Mouse (Mus musculus) hindbrain, embryonic 14.5 days (tissue): Measurements from ENCODE around the gene AU040320. TPM values are rescaled to one million over a fixed set of nuclear protein-coding genes. Genes with fewer than 3 reads are reported as not detected.

Experiments used
- ATAC-seq: fragments of 200-750 bp; cut with Nextera tagmentation; 2 replicates; pipeline ENCODE4 v1.8.0; 2017; ENCODE audit warnings: moderate number of reproducible peaks, mild to moderate bottlenecking, moderate TSS enrichment, moderate library complexity; ENCODE audit not compliant: low FRiP score
- DNase-seq: peaks from one replicate; pipeline ENCODE4 v3.0.0-alpha.2; 2015; ENCODE audit warnings: low spot score
- H3K27ac ChIP-seq: fragments of 300-500 bp; sonication (generic); 2 replicates; pipeline ENCODE4 v1.5.1; 2014; ENCODE audit warnings: mild to moderate bottlenecking, moderate library complexity
- H3K27me3 ChIP-seq: fragments of 300-500 bp; sonication (generic); 2 replicates; pipeline ENCODE4 v1.6.1; 2014; ENCODE audit warnings: mild to moderate bottlenecking, low read length, mixed read lengths; ENCODE audit not compliant: control insufficient read depth, insufficient read depth
- H3K36me3 ChIP-seq: fragments of 300-500 bp; sonication (generic); replicated peaks from 2 replicates; pipeline ENCODE4 v1.6.1; 2014; ENCODE audit not compliant: control insufficient read depth, insufficient read depth
- H3K4me1 ChIP-seq: fragments of 300-500 bp; sonication (generic); replicated peaks from 2 replicates; pipeline ENCODE4 v1.6.1; 2014; ENCODE audit warnings: antibody characterized with exemption, low read length, mixed read lengths; ENCODE audit not compliant: control insufficient read depth, insufficient read depth
- H3K4me2 ChIP-seq: fragments of 300-500 bp; sonication (generic); replicated peaks from 2 replicates; pipeline ENCODE4 v1.6.1; 2014; ENCODE audit warnings: mild to moderate bottlenecking, moderate library complexity
- H3K4me3 ChIP-seq: fragments of 300-500 bp; sonication (generic); replicated peaks from 2 replicates; pipeline ENCODE4 v1.5.1; 2014; ENCODE audit warnings: mild to moderate bottlenecking, low read length
- H3K9ac ChIP-seq: fragments of 300-500 bp; sonication (generic); 2 replicates; pipeline ENCODE4 v1.6.1; 2014
- H3K9me3 ChIP-seq: fragments of 300-500 bp; sonication (generic); 2 replicates; pipeline ENCODE4 v1.6.1; 2016; ENCODE audit warnings: low read length; ENCODE audit not compliant: control insufficient read depth
- WGBS: fragments of 180-500 bp; shearing (Covaris S2); extraction: QIAGEN DNeasy Blood & Tissue Kit; methylation state at CpG from one replicate; pipeline ENCODE4 v1.1.7; 2014; 5-methylcytosine and 5-hydroxymethylcytosine counted together
- polyA plus RNA-seq: library from polyadenylated mRNA; unstranded; fragments of >200 nt; fragmentation: Nextera tagmentation; extraction: Ambion mirVana; gene quantifications from 2 replicates; pipeline ENCODE4 v1.2.1, GENCODE M21; 2014

The AU040320 gene
- polyA plus RNA-seq, 1 experiment from 2014 or later: 37.3 TPM

DNA sequence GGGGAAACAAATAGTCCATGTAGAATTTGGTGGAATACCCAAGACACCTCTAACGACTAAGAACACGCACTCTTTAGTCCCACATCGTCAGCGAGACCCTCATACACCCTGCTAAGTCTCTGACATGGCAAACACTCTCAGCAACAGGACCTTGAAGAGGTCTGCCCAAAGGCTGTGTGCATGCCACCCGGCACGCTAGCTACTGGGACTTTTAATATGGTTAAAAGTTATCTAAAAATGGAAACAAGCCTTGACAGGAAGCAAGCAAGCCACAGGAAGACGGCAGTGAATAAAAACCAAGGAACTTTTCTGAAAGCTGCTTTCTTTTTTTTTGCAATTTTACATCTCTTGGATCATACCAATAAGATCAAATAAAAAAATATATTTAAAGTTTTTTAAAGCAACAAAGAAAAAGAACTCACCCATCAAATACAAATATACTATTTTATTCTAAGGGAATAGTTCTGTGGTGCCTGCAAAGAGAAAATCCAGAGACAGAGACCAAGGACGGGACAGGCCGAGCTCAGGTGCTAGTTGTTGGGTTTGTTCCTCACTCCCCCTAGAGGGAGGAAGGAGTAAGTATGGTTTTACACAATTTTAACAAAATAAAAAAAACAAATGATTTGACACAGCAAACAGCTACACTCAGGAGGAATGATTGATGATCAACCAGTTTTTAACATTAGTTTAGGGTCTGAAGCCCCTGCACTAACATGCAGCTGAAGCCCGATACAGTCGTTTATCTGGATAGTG lies 108.3 kb downstream of the AU040320 start:
- ATAC-seq: no peak

DNA sequence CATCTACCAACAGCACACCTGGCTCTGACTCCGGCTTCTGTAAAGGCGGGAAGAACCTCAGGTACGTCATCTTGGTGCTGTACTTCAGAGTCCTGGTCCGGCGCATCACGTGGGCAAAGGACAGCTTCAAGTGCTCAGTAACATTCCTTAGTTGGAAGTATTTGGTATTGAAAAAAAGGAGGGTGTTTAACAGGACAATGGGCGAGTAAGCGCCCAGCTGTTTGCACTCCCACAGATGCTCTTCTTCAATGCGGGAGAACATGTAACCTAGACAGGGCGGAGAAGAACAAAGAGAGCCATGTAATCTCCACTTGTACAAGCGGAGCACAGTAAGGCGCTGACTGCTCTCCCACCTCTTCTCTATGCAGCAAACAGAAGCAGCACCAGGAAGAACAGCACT lies 115.4 kb downstream of the AU040320 start:
- no peak overlapping the region for H3K9ac ChIP-seq
- no peaks in the 10 kb centered on the region for H3K9me3 ChIP-seq
- H3K4me2 ChIP-seq: no peak overlapping the region
- no peak overlapping the region for H3K27ac ChIP-seq
- H3K36me3 ChIP-seq: peaks cover 77% of the 10 kb centered on the region
- H3K27me3 ChIP-seq: no peaks in the 10 kb centered on the region
- no peak overlapping the region for H3K4me3 ChIP-seq
- no peaks in the 10 kb centered on the region for H3K4me1 ChIP-seq
- no peak for ATAC-seq
- WGBS: 91% methylated on average over 12 of the region's 12 CpGs
- no peak for DNase-seq

More for the DNA sequence above, 108.3 kb downstream of the AU040320 start:
- Histone ChIP-seq H3K4me1 (no peaks in the 10 kb centered on the region), H3K9me3 (no peaks in the 10 kb centered on the region), H3K4me2 (no peak overlapping the region), H3K4me3 (no peak overlapping the region), H3K27ac (no peak overlapping the region), H3K36me3 (peaks cover 63% of the 10 kb centered on the region), H3K9ac (no peak overlapping the region), H3K27me3 (no peaks in the 10 kb centered on the region)
- 86% methylated on average over 11 of the region's 11 CpGs for WGBS
- no peak for DNase-seq

DNA sequence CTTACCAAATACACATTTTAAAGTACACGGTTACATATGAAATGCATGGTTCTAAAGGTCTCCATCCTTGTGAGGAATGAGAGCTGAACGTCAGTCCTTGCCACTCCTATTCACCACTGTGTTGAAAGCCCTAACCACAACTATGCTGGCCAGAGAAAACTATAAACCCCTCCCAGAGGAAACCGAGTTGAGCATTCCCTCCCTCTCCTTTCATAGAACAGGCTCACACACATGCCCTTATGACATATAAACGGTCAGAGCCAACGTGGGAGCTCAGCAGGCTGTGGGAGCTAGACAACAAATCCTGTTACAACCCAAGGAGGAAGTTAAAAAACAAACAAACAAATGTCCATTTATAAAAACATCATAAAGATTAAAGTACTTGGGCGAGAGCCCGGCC lies 119.4 kb downstream of the AU040320 start:
- peaks cover 75% of the 10 kb centered on the region for H3K36me3 ChIP-seq
- no peak for ATAC-seq
- 81% methylated on average over 7 of the region's 7 CpGs for WGBS

DNA sequence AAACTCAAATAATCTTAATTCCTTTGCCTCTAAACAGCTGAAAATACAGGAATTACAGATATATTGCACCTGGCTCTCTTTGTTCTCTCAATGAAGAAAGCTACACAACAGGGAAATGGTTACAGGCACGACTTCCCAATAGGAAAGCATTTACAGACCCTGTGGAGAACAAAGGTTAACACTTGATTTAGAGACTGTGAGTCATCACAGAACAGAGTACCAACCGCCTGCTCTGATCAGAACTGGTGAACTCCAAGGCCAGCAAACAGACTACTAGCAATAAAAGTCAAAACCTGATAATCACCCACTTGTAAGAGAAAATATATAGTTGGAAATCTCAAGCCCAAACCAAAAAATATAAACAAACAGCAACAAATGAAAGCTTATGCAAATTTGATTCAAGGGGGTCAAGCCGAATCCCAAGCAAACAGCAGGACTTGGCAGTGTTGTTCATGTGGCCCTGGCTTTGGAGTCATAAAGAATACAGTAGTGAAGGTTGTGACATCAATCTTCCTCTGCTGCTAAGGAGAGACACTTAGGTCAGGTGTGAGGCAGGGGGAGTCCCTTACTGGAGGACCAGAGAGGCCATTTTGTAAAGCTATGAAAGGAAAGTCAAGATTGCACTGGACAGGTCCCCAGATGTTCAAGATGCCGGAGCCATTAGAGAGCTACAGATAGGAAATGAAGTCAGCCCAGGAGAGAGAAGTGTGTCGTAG lies 126.4 kb downstream of the AU040320 start:
- no peak overlapping the region for H3K4me2 ChIP-seq
- H3K4me1 ChIP-seq: no peaks in the 10 kb centered on the region
- no peaks in the 10 kb centered on the region for H3K9me3 ChIP-seq
- no peak overlapping the region for H3K9ac ChIP-seq
- DNase-seq (no peak), ATAC-seq (no peak)
- no peak overlapping the region for H3K4me3 ChIP-seq
- H3K36me3 ChIP-seq: peaks cover 88% of the 10 kb centered on the region
- no peaks in the 10 kb centered on the region for H3K27me3 ChIP-seq
- 89% methylated on average over 5 of the region's 5 CpGs for WGBS
- no peak overlapping the region for H3K27ac ChIP-seq

More for the DNA sequence above, 119.4 kb downstream of the AU040320 start:
- no peaks in the 10 kb centered on the region for H3K27me3 ChIP-seq
- H3K9ac ChIP-seq: no peak overlapping the region
- no peak overlapping the region for H3K4me2 ChIP-seq
- H3K4me1 ChIP-seq: no peaks in the 10 kb centered on the region
- no peak for DNase-seq
- no peaks in the 10 kb centered on the region for H3K9me3 ChIP-seq
- no peak overlapping the region for H3K27ac ChIP-seq
- H3K4me3 ChIP-seq: no peak overlapping the region

DNA sequence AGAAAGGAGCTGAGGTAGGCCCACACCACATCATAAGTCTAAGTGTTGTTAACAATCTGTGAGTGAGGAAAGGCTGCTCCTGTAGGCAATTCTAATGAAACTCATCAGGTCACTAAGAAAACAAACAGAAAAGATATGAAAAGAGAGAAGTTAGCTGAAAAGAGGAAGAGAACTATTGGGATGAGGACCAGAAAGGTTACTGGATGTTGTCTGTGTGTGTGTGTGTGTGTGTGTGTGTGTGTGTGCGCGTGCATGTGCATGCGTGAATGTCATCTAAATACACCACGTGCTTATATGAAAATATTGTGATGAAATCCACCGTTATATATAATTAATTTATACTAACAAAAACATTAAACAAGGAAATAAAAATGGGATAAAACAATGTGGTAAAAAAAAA lies 130.3 kb downstream of the AU040320 start:
- no peaks in the 10 kb centered on the region for H3K9me3 ChIP-seq
- H3K4me3 ChIP-seq: no peak overlapping the region
- H3K4me2 ChIP-seq: no peak overlapping the region
- DNase-seq: no peak
- ATAC-seq: no peak
- no peak overlapping the region for H3K9ac ChIP-seq
- H3K4me1 ChIP-seq: no peaks in the 10 kb centered on the region
- WGBS: 98% methylated on average over 5 of the region's 5 CpGs
- no peaks in the 10 kb centered on the region for H3K27me3 ChIP-seq
- H3K27ac ChIP-seq: no peak overlapping the region
- H3K36me3 ChIP-seq: peaks cover 80% of the 10 kb centered on the region

DNA sequence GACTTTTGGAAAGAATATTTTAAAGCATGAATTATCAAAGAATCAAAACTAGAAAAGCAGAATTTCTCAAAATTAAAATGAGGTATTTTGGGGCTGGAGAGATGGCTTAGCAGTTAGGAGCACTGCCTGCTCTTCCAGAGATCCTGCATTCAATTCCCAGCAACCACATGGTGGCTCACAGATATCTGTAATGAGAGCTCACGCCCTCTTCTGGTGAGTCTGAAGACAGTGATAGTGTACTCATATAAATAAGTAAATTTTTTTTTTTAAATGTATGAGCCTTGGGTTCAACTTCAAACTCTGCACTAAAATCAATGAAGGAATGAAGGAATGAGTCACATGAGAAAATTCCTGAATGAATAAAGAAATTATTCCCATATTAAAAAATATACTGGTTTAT lies 132.6 kb downstream of the AU040320 start:
- DNase-seq (no peak), ATAC-seq (no peak)
- Histone ChIP-seq H3K9ac (no peak overlapping the region), H3K4me1 (no peaks in the 10 kb centered on the region), H3K36me3 (peaks cover 78% of the 10 kb centered on the region), H3K4me2 (no peak overlapping the region), H3K9me3 (no peaks in the 10 kb centered on the region), H3K4me3 (no peak overlapping the region), H3K27me3 (no peaks in the 10 kb centered on the region), H3K27ac (no peak overlapping the region)
- WGBS: 69% methylated on average over 1 of the region's 1 CpGs

DNA sequence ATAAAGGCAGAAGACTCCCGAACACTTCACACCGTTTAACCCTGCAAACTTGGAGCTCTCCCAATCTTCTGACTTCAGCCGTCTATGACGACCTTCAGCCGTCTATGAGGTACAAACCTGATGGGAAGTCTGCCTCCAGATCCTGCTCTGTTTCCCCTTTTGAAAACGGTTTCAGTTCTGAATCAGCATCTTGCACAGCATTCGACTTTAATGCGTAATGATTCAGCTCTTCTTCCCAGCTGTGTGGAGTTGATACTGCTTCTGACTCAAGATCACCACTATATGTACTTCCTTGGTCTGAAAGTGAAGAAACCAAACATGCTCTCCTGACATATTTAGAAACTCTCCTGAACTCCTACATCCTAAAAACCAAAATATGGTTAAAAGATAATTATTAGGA lies 136.5 kb downstream of the AU040320 start:
- Histone ChIP-seq H3K9me3 (no peaks in the 10 kb centered on the region), H3K4me2 (no peak overlapping the region), H3K4me1 (no peaks in the 10 kb centered on the region), H3K27me3 (no peaks in the 10 kb centered on the region), H3K4me3 (no peak overlapping the region), H3K9ac (no peak overlapping the region), H3K36me3 (peaks cover 75% of the 10 kb centered on the region), H3K27ac (no peak overlapping the region)
- DNase-seq: no peak
- no peak for ATAC-seq
- 97% methylated on average over 8 of the region's 8 CpGs for WGBS

Other genes with a start within 250 kb of the AU040320 start
- gene Ago4, start 220.1 kb upstream of the AU040320 start, polyA plus RNA-seq: 8.8 and 9.8 TPM in 2 replicates
- gene Clspn, start 196.6 kb upstream of the AU040320 start, polyA plus RNA-seq: 3.7 and 5.8 TPM in 2 replicates
- gene 5730409E04Rik, start 143.7 kb upstream of the AU040320 start, polyA plus RNA-seq: 15.6 and 16.8 TPM in 2 replicates
- 432 and 451 TPM in 2 replicates for gene Psmb2, start 75.9 kb upstream of the AU040320 start, polyA plus RNA-seq
- 0.48 and 0.54 TPM in 2 replicates for gene Tfap2e, start 17.3 kb upstream of the AU040320 start, polyA plus RNA-seq
- gene Ncdn, start 106 bp upstream of the AU040320 start, polyA plus RNA-seq: 116 and 123 TPM in 2 replicates
- 27.5 and 31.3 TPM in 2 replicates for gene Zmym4, start 214.6 kb downstream of the AU040320 start, polyA plus RNA-seq